ENCODE assay signal across 23 mouse cellular contexts in the genomic region with DNA sequence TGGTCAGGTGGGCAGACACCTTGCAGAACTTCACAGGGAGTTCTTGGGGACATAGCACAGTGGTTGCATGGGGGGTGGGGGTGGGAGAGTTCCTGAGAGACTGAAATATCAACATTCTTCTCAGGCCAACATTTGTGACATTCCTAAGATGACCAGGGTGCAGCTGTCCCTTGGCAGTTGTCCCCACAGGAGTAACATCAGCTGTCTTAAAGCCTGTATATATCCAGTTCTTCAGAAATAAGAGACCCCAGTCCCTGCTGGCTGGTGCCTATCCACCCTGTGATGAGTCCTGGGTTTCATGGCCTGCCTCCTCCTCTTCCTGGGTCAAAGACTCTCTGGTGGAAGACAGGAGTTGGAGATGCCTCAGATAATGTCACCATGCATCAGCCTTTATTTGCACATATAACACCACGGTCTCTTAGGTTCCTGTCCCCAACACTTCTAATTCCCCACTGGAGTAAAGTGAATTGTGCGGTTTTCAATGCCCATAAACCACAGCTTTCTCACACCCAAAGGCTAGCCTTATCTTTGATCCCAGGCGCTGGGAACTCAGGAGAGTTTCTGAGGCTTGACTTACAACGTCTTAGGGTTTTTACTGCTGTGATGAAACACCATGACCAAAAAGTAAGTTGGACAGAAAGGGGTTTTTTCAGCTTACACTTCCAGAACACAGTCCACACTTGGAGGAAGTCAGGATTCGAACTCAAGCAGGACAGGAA.
A peak's percentile ranks its signal among the peaks of the same experiment; 100 is the strongest.
DNase-seq lines count a peak whose midpoint lies in the region; ATAC-seq and TF ChIP-seq lines count a peak whose summit lies in the region.
"Had no signal": no experiment of that assay in that cellular context is flagged by ENCODE, and none has a peak within 500 bp of the region (broad histone marks: within the 10 kb centered on the region; RNA-seq: fewer than 3 reads in every experiment).

No protein-coding gene starts in this region.

- H3K4me3 ChIP-seq in kidney, embryonic 14.5 days (ENCODE audit: low read length): no peak overlapping the region
- no peak overlapping the region for H3K4me3 ChIP-seq in lung, postnatal 0 days (ENCODE audit: low read depth, low read length)
- H3K4me3 ChIP-seq: forebrain, embryonic 13.5 days; heart, embryonic 15.5 days; hindbrain, embryonic 13.5 days; kidney, embryonic 15.5 days; midbrain, embryonic 15.5 days; neural tube, embryonic 13.5 days; stomach, embryonic 15.5 days had no signal

- WGBS in kidney, embryonic 14.5 days: 83% methylated on average over 5 of the region's 5 CpGs
- WGBS in lung, postnatal 0 days: 81% methylated on average over 5 of the region's 5 CpGs

- peak; percentile 53 for DNase-seq in kidney, postnatal 14 days
- DNase-seq in lung, postnatal 0 days (ENCODE audit: low spot score): no peak
- no peak for DNase-seq in lung, postnatal 25 days (ENCODE audit: low spot score)
- DNase-seq in right cerebral cortex, adult 18-20 months: no peak
- no peak for DNase-seq in adipocyte (ENCODE audit: low spot score)
- DNase-seq: adrenal gland, adult 8-10 months; cerebellum, adult 2 months; cerebellum, postnatal 36 days; heart, postnatal 36 days; left cerebral cortex, postnatal 4 days; lung, postnatal 36 days; right cerebral cortex, postnatal 4 days; thymus, postnatal 36 days had no signal

- H3K36me3 ChIP-seq in kidney, embryonic 14.5 days (ENCODE audit: control insufficient read depth, insufficient read depth, low read length): no peaks in the 10 kb centered on the region
- H3K36me3 ChIP-seq in lung, postnatal 0 days (ENCODE audit: insufficient read depth, low read length): no peaks in the 10 kb centered on the region
- H3K36me3 ChIP-seq: heart, embryonic 15.5 days; hindbrain, embryonic 13.5 days; kidney, embryonic 15.5 days; midbrain, embryonic 15.5 days; neural tube, embryonic 13.5 days; stomach, embryonic 15.5 days had no signal

- TF ChIP-seq EP300 in lung, postnatal 0 days (IDR thresholded peaks at IDR 0.05): no peak

- no peaks in the 10 kb centered on the region for H3K27me3 ChIP-seq in kidney, embryonic 14.5 days (ENCODE audit: control insufficient read depth, insufficient read depth, low read length)
- no peaks in the 10 kb centered on the region for H3K27me3 ChIP-seq in lung, postnatal 0 days (replicated peaks; ENCODE audit: insufficient read depth, low read length)
- H3K27me3 ChIP-seq: forebrain, embryonic 13.5 days; heart, embryonic 15.5 days; hindbrain, embryonic 13.5 days; kidney, embryonic 15.5 days; midbrain, embryonic 15.5 days; neural tube, embryonic 13.5 days; stomach, embryonic 15.5 days had no signal

- no peak for ATAC-seq in kidney, embryonic 14.5 days (ENCODE audit: low FRiP score, low TSS enrichment)
- peak; percentile 56 for ATAC-seq in lung, postnatal 0 days
- ATAC-seq in common myeloid progenitor, adult 5-6 weeks (replicated peaks; ENCODE audit: low read depth, poor library complexity, severe bottlenecking): peak; percentile 64
- ATAC-seq: forebrain, embryonic 13.5 days; inflammation-experienced regulatory T-cells, adult 6 months; midbrain, embryonic 15.5 days had no signal

- H3K4me1 ChIP-seq in kidney, embryonic 14.5 days (ENCODE audit: control insufficient read depth, insufficient read depth, low read length): no peaks in the 10 kb centered on the region
- no peaks in the 10 kb centered on the region for H3K4me1 ChIP-seq in lung, postnatal 0 days (ENCODE audit: insufficient read depth, low read depth, low read length)
- H3K4me1 ChIP-seq: forebrain, embryonic 13.5 days; heart, embryonic 15.5 days; hindbrain, embryonic 13.5 days; midbrain, embryonic 15.5 days; neural tube, embryonic 13.5 days had no signal

- no peak overlapping the region for H3K4me2 ChIP-seq in kidney, embryonic 14.5 days (replicated peaks; ENCODE audit: low read depth, low read length)
- H3K4me2 ChIP-seq in lung, postnatal 0 days (replicated peaks; ENCODE audit: low read depth, low read length): no peak overlapping the region
- H3K4me2 ChIP-seq: forebrain, embryonic 13.5 days; heart, embryonic 15.5 days; hindbrain, embryonic 13.5 days; kidney, embryonic 15.5 days; midbrain, embryonic 15.5 days; neural tube, embryonic 13.5 days; stomach, embryonic 15.5 days had no signal

- no peaks in the 10 kb centered on the region for H3K9me3 ChIP-seq in kidney, embryonic 14.5 days (ENCODE audit: control insufficient read depth, low read length)
- H3K9me3 ChIP-seq in lung, postnatal 0 days (ENCODE audit: low read length): no peaks in the 10 kb centered on the region
- H3K9me3 ChIP-seq: forebrain, embryonic 13.5 days; heart, embryonic 15.5 days; hindbrain, embryonic 13.5 days; midbrain, embryonic 15.5 days; neural tube, embryonic 13.5 days; stomach, embryonic 15.5 days had no signal

- no peak for TF ChIP-seq CTCF in lung, postnatal 0 days (IDR thresholded peaks at IDR 0.05)

- no peak overlapping the region for H3K9ac ChIP-seq in kidney, embryonic 14.5 days (ENCODE audit: low read depth, low read length)
- no peak overlapping the region for H3K9ac ChIP-seq in lung, postnatal 0 days (replicated peaks; ENCODE audit: low read depth)
- H3K9ac ChIP-seq: forebrain, embryonic 13.5 days; heart, embryonic 15.5 days; hindbrain, embryonic 13.5 days; kidney, embryonic 15.5 days; midbrain, embryonic 15.5 days; neural tube, embryonic 13.5 days; stomach, embryonic 15.5 days had no signal

- no peak overlapping the region for H3K27ac ChIP-seq in kidney, embryonic 14.5 days (ENCODE audit: low read depth, low read length)
- H3K27ac ChIP-seq in lung, postnatal 0 days (ENCODE audit: low read length): no peak overlapping the region
- H3K27ac ChIP-seq: forebrain, embryonic 13.5 days; heart, embryonic 15.5 days; hindbrain, embryonic 13.5 days; kidney, embryonic 15.5 days; midbrain, embryonic 15.5 days; neural tube, embryonic 13.5 days; stomach, embryonic 15.5 days had no signal
